Mouse (Mus musculus) liver, adult 2 months (tissue): ENCODE measurements around the gene Crhr2. TPM values are rescaled to one million over a fixed set of nuclear protein-coding genes. Genes with fewer than 3 reads are reported as not detected.

Experiments
- DNase-seq: peaks from one replicate; pipeline ENCODE4 v3.0.0-alpha.2; 2011; ENCODE audit warnings: low read depth, low spot score; ENCODE audit errors: extremely low read depth
- H3K27ac ChIP-seq: fragments of 200-500 bp; replicated peaks from 2 replicates; pipeline ENCODE4 v1.5.1; 2012; ENCODE audit warnings: low read depth, mild to moderate bottlenecking, control low read depth, inconsistent platforms, low read length; ENCODE audit not compliant: insufficient read depth
- H3K27me3 ChIP-seq: fragments of 200-500 bp; 2 replicates; pipeline ENCODE4 v1.6.1; 2012; ENCODE audit warnings: mild to moderate bottlenecking, moderate library complexity, low read length, inconsistent platforms; ENCODE audit not compliant: control insufficient read depth, insufficient read depth
- H3K36me3 ChIP-seq: fragments of 200-500 bp; 2 replicates; pipeline ENCODE4 v1.6.1; 2012; ENCODE audit warnings: low read length, inconsistent platforms; ENCODE audit not compliant: control insufficient read depth, insufficient read depth
- H3K4me1 ChIP-seq: fragments of 200-500 bp; 2 replicates; pipeline ENCODE4 v1.6.1; 2011; ENCODE audit warnings: low read length; ENCODE audit not compliant: control insufficient read depth, insufficient read depth
- H3K4me3 ChIP-seq: fragments of 200-500 bp; 2 replicates; pipeline ENCODE4 v1.5.1; 2011; ENCODE audit warnings: low read depth, mild to moderate bottlenecking, control low read depth, low read length, moderate library complexity; ENCODE audit not compliant: insufficient read depth
- H3K79me2 ChIP-seq: fragments of 200-500 bp; 2 replicates; pipeline ENCODE4 v1.6.1; 2012; ENCODE audit warnings: inconsistent platforms, mild to moderate bottlenecking, low read length, moderate library complexity; ENCODE audit not compliant: control insufficient read depth, insufficient read depth
- H3K9ac ChIP-seq: fragments of 200-500 bp; 2 replicates; pipeline ENCODE4 v1.6.1; 2012; ENCODE audit warnings: low read depth, mild to moderate bottlenecking, control low read depth, inconsistent platforms, low read length
- CTCF ChIP-seq: fragments of 200-500 bp; IDR thresholded peaks from 2 replicates; pipeline ENCODE4 v1.5.1; 2011; ENCODE audit warnings: low read depth, low read length, control low read depth
- POLR2A ChIP-seq: fragments of 200-500 bp; IDR thresholded peaks from 2 replicates; pipeline ENCODE4 v1.6.1; 2011; ENCODE audit warnings: low read length, control low read depth; ENCODE audit not compliant: insufficient read depth; ENCODE audit errors: extremely low read depth
- WGBS: fragments of 180-500 bp; shearing (Covaris S2); methylation state at CpG from one replicate; pipeline ENCODE4 v1.1.7; 2018; 5-methylcytosine and 5-hydroxymethylcytosine counted together
- polyA plus RNA-seq: library from polyadenylated mRNA; depleted of rRNA; stranded (reverse); fragments of >200 nt; gene quantifications from 2 replicates; pipeline ENCODE4 v1.2.3, GENCODE M21; 2012
- total RNA-seq: library from RNA; depleted of rRNA; stranded (reverse); fragments of >200 nt; gene quantifications from 2 replicates; pipeline ENCODE4 v1.2.3, GENCODE M21; 2014

The Crhr2 gene
- total and polyA plus RNA-seq, 2 experiments = 0.09 to 0.64 TPM

DNA sequence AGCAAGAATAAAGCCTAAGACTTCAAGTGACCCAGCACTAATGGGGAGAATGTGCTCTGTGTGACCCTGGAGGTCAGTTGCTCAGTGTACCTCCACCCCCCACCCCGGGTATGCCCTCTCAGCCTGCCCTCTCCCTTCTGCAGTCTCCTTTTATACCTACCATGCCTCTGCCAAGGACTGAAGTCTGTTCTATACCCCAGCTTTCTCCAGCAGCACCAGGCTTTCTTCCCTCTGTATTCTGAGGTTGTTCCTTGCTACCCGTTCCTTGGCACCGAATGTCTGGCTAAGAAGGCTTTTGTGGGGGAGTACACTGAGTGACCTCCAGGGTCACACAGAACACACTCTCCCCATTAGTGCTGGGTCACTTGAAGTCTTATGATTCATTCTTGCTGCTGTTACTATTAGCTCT, 41.1 kb upstream of the Crhr2 start:
- Histone ChIP-seq H3K27ac (peak overlapping the region; percentile 79), H3K4me3 (peak overlapping the region; percentile 43)

DNA sequence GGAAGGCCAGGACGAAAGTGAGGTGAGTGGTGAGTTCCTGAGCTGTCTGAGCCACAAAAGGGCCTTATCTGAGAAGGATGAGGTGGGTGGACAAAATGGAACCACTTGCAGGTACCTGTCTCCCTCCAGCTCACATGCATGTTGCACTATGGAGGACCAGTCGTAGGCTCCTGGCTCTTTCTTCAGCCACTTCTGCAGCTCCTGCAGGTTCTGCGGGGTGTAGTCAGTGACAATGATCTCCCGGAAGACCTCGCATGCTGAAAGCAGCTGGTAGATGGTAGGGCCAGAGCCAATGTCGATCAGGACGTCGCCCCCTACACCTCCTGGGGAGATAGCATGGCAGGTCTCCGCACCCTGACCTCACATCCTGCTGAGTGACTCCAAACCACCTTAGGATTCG, 40.4 kb upstream of the Crhr2 start:
- H3K27me3 ChIP-seq = no peaks in the 10 kb centered on the region
- H3K4me1 ChIP-seq = peaks cover 20% of the 10 kb centered on the region
- H3K36me3 ChIP-seq = peaks cover 4% of the 10 kb centered on the region
- TF ChIP-seq POLR2A = 0 out of 2 replicates have a peak, but pooled peaks have one; percentile 20
- TF ChIP-seq CTCF = no peak
- 29% methylated on average over 10 of the region's 10 CpGs for WGBS
- H3K9ac ChIP-seq = peak overlapping the region; percentile 86
- no peaks in the 10 kb centered on the region for H3K79me2 ChIP-seq
- H3K4me3 ChIP-seq = peak overlapping the region; percentile 43
- H3K27ac ChIP-seq = peak overlapping the region; percentile 79
- no peak for DNase-seq

More for the DNA sequence above, 41.1 kb upstream of the Crhr2 start:
- TF ChIP-seq POLR2A (no peak), CTCF (no peak)
- peak; percentile 60 for DNase-seq
- no peaks in the 10 kb centered on the region for H3K27me3 ChIP-seq
- peaks cover 20% of the 10 kb centered on the region for H3K4me1 ChIP-seq
- H3K79me2 ChIP-seq = no peaks in the 10 kb centered on the region
- peaks cover 4% of the 10 kb centered on the region for H3K36me3 ChIP-seq
- 16% methylated on average over 3 of the region's 3 CpGs for WGBS
- peak overlapping the region; percentile 86 for H3K9ac ChIP-seq

DNA sequence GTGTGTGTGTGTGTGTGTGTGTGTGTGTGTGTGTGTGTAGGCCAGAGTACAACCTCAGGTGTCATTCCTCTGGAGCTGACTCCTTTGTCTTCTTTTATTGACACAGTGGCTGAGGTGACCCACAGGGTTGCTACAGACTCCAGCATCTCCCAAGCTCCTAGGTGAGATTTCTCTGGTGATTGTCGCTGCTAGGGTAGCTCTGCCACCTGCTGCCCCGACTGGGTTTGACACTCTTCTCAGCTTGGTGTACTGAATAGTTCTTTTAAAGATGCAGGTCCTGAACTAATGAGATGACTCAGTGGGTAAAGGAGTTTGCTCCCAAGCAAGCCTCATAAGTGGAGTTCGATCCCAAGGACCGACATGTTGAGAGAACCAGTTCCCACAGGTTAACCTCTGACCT, 38.8 kb upstream of the Crhr2 start:
- WGBS = 29% methylated on average over 4 of the region's 4 CpGs
- peaks cover 13% of the 10 kb centered on the region for H3K4me1 ChIP-seq
- TF ChIP-seq POLR2A (no peak), CTCF (peak; percentile 18; the same call in 1 of the 2 replicates)

DNA sequence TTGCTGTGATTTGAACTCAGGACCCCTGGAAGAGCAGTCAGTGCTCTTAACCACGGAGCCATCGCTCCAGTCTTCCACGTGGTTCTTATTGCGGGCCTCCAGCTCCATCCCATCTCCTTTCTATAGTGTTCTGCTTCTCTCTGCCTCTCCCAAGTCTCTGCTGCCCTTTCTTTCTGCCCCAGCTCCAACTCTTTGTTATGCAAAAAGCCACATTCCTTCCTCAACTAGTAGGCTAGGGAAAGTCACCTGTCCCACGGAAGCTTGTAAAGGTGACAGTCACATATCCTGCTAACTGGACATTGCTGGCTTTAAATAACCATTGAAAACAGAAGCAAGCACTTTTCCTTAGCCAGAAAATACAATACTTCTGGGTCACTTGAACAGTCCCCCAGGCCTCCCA, 37.0 kb upstream of the Crhr2 start:
- Histone ChIP-seq H3K4me1 (peaks cover 7% of the 10 kb centered on the region; the same call in 1 of the 2 replicates), H3K4me3 (no peak overlapping the region), H3K27ac (no peak overlapping the region), H3K27me3 (no peaks in the 10 kb centered on the region), H3K36me3 (peaks cover 4% of the 10 kb centered on the region), H3K79me2 (no peaks in the 10 kb centered on the region), H3K9ac (no peak overlapping the region)
- DNase-seq = no peak
- WGBS = 48% methylated on average over 5 of the region's 5 CpGs
- TF ChIP-seq CTCF = no peak
- TF ChIP-seq POLR2A = no peak

More for the DNA sequence above, 38.8 kb upstream of the Crhr2 start:
- DNase-seq = peak; percentile 43
- peaks cover 4% of the 10 kb centered on the region for H3K36me3 ChIP-seq
- H3K4me3 ChIP-seq = no peak overlapping the region
- no peaks in the 10 kb centered on the region for H3K79me2 ChIP-seq
- H3K9ac ChIP-seq = no peak overlapping the region
- no peaks in the 10 kb centered on the region for H3K27me3 ChIP-seq
- H3K27ac ChIP-seq = no peak overlapping the region

DNA sequence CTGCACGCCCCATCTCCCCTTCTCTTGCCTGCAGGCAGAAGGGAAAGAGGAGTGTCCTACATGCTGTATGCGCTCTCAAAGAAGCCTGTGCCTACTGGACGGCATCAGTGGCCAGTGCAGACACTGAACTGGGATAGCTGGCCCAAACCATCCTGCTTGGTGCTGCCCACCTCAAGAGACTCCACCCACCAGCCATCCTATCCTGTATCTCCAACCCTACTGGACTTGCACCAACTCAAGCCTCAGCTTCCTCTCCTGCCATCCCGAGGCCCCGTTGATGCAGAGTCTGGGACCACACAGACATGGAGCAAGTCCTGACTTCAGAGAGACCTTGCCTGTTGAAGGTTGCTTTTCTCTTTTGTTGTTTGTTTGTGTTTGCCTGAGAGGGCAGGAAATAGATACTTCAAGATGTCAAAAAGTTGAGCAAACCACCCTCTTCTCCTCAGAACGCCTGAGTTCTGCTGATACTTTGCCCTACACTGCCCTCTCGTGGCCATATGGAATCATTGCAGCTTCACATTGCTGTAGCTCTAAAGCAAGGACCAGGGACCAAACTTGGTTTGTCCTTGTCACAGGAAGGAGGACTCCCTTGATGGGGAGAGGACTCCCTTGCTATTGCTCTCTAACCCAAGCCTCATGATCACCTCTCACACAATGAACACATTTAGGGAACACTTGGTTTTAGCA, 34.1 kb upstream of the Crhr2 start:
- H3K9ac ChIP-seq = no peak overlapping the region
- no peak overlapping the region for H3K4me3 ChIP-seq
- TF ChIP-seq CTCF = peak; percentile 68
- no peak for TF ChIP-seq POLR2A
- 56% methylated on average over 7 of the region's 7 CpGs for WGBS
- no peak overlapping the region for H3K27ac ChIP-seq
- H3K4me1 ChIP-seq = no peaks in the 10 kb centered on the region
- peak; percentile 54 for DNase-seq
- peaks cover 4% of the 10 kb centered on the region for H3K36me3 ChIP-seq
- H3K79me2 ChIP-seq = no peaks in the 10 kb centered on the region
- H3K27me3 ChIP-seq = no peaks in the 10 kb centered on the region

DNA sequence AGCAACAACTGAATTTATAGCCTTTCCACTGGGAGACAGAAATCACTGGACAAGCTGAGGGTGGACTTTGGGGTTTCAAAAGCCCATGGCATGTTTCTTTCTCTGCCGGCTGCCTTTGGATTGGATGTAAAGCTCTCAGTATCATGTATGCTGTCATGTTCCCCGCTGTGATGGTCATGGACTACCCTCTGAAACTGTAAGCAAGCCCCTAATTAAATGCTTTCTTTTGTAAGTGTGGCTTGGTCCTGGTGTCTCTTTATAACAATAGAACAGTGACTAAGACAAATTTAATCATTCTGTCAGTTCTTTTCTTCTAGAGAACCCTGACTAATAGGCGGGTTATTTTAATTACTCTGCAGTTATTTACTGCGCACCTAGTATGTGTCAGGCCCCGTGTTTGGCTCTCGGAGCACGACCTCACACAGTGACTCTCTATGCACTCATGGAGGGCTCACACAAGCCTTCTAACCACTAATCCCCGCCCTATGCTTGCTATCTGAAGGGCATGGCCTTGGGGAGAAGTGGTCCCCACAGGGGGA, 30.3 kb upstream of the Crhr2 start:
- no peaks in the 10 kb centered on the region for H3K4me1 ChIP-seq
- no peaks in the 10 kb centered on the region for H3K36me3 ChIP-seq
- TF ChIP-seq POLR2A = no peak
- no peak for TF ChIP-seq CTCF
- DNase-seq = no peak
- 88% methylated on average over 8 of the region's 8 CpGs for WGBS
- H3K4me3 ChIP-seq = no peak overlapping the region
- no peak overlapping the region for H3K27ac ChIP-seq
- no peaks in the 10 kb centered on the region for H3K79me2 ChIP-seq
- H3K9ac ChIP-seq = no peak overlapping the region
- no peaks in the 10 kb centered on the region for H3K27me3 ChIP-seq
